Mouse (Mus musculus): ENCODE results near the gene Pa2g4. TPM values are rescaled to one million over a fixed set of nuclear protein-coding genes. Genes with fewer than 3 reads are reported as not detected.

Gene Pa2g4
- polyA plus RNA-seq, 1 experiment from 2014 or later: 262 TPM

DNA sequence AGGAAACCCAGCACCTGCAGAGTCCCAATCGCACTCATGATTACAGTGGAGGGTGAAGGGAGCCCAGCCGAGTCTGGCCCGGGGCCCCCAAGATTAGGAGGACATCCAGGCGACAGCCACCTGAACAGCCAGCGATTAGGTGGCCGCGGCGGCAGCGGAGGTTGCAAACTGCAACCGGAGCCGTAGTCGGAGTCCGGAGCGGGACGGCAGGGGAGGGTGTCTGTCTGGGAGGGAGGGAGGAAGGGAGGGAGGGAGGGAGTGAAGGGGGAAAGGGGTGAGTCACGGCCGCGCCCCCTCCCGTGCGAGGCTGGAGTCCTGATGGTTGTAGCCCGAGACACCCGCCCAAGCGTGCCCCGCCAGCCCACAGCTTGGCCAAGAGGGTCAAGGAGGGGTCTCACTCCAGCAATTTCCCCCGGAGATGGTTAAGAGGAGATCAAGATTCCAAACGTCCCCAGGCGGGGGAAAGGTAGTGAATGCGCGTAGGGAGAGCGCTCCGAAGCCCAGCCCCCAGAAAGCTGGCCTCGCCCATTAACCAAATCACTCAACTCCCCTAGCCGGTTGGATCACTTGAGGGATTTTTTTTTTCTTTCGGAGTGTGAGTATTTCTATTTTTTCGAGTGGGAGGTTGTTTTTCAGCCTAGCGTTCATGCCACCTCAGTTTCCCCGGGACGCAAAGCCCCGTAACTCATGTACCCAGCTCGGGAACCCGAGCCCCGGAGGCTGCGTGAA lies 23.8 kb upstream of the Pa2g4 start, which contains the start of gene Erbb3:
Erbb3 (minus strand) TSS at position 189 of the 729 bp plus-strand sequence.
- WGBS: under 1% methylated on average over 43 of the region's 43 CpGs
- no peaks in the 10 kb centered on the region for H3K36me3 ChIP-seq
- peak; percentile 55 for DNase-seq (ENCODE audit: low spot score)
- H3K9me3 ChIP-seq (replicated peaks): no peaks in the 10 kb centered on the region
- H3K27ac ChIP-seq (replicated peaks): peak within 1 kb of the TSS; percentile 77
- H3K4me1 ChIP-seq: peaks cover 28% of the 10 kb centered on the region
- peak within 1 kb of the TSS; percentile 78 for H3K4me3 ChIP-seq
- peaks cover 52% of the 10 kb centered on the region for H3K27me3 ChIP-seq (ENCODE audit: low read depth, poor library complexity, severe bottlenecking)

DNA sequence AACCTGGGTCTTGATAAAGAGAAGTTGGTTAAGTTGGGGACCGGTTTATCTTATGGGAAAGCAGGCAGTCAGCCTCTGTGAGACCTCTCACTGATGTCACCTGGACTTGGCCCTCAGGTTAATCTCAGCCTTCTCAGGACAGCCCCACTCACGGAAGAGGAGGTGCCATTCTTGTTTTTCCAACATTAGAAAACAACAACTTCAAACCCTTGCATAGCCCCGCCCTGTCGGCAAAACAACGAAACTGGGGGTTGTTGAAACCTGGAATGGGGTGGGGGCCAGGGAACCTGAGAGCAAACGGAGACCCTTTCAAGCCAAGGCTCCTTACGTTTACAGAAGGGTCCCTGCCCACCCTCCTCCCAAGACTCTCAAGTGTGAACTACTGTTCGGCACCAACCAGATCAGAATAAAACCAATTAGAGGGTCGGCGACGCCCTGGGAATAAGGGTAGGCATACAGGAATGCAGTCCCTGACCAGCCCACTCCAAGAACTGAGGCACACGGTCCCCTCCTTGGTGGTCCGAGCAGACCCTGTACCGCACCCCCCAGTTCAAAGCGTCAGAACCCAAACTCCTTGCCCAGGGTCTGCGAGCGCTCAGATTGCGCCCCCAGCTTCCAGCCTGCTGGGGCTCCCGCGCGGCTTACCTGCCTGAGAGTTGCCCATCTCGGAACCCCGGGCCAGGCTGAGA lies 23.1 kb upstream of the Pa2g4 start:
- Histone ChIP-seq H3K4me3 (peak overlapping the region; percentile 78), H3K36me3 (no peaks in the 10 kb centered on the region), H3K9me3 (replicated peaks) (no peaks in the 10 kb centered on the region), H3K27ac (replicated peaks) (no peak overlapping the region), H3K27me3 (ENCODE audit: low read depth, poor library complexity, severe bottlenecking) (peaks cover 59% of the 10 kb centered on the region), H3K4me1 (peaks cover 29% of the 10 kb centered on the region)
- DNase-seq (ENCODE audit: low spot score): peak; percentile 26
- WGBS: 3% methylated on average over 23 of the region's 23 CpGs

DNA sequence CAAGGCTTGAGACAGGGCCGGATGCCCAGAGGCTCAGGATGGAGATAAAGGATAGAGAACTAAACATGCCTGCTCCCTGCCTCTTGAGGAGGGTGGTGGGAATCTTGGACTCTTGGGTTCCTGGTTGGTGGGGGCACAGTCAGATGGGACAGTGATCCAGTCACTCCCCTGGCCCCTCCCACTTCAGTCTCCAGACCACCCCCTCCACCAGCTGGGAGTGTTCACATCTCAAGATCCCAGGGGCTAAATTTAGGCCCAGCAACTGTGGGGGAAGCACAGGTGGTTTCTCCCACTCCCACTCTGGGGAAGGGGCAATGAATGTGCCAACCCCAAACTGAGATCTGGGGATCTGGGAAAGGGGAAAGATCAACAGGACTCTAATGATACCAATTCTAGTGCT lies 22.3 kb upstream of the Pa2g4 start:
- no peaks in the 10 kb centered on the region for H3K36me3 ChIP-seq

DNA sequence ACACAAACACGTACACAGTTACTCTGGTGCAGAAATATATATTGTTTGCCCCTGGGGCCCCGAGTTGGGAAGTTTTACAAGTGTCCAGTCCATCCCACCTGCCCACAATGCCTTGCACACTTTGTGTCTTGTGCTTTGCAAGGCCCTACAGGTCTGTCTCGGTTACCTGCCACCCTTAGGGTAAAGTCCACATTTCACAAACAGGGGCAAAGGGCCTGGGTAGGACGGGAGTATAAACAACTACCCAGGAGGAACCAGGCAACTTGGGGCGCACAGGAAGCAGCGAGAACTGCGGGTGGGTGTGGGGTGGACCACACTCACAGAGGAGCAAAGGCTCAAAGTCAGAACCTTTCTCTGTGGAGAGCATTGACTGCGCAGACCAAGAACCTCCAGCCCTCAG lies 21.9 kb upstream of the Pa2g4 start:
- Histone ChIP-seq H3K27me3 (ENCODE audit: low read depth, poor library complexity, severe bottlenecking) (peaks cover 72% of the 10 kb centered on the region), H3K4me3 (no peak overlapping the region), H3K27ac (replicated peaks) (no peak overlapping the region)

More for the DNA sequence above, 22.3 kb upstream of the Pa2g4 start:
- no peak for DNase-seq (ENCODE audit: low spot score)
- WGBS: 21% methylated on average over 1 of the region's 1 CpGs
- Histone ChIP-seq H3K4me3 (no peak overlapping the region), H3K4me1 (peaks cover 37% of the 10 kb centered on the region), H3K27me3 (ENCODE audit: low read depth, poor library complexity, severe bottlenecking) (peaks cover 67% of the 10 kb centered on the region), H3K27ac (replicated peaks) (no peak overlapping the region), H3K9me3 (replicated peaks) (no peaks in the 10 kb centered on the region)

DNA sequence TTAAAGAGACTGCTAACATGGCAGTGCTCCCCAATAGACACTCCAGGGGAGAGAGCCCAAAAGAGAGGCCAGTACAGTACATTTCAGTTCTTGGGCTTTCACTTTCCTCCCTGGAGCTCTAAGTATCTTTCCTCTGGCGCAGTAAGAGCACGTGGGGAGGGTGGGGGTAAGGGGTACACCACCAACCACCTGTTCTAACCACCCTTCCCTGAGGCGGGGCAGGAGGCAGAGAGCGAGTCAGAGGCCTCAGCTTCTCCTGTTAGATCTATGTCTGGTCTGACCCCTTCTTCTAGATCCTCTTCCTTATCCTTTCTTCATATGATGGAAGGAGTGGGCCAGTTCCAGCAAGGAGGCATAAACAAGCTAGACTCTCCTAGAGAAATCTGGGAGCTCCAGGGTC lies 21.3 kb upstream of the Pa2g4 start:
- Histone ChIP-seq H3K4me3 (no peak overlapping the region), H3K9me3 (replicated peaks) (no peaks in the 10 kb centered on the region), H3K36me3 (no peaks in the 10 kb centered on the region), H3K27me3 (ENCODE audit: low read depth, poor library complexity, severe bottlenecking) (peaks cover 75% of the 10 kb centered on the region), H3K27ac (replicated peaks) (no peak overlapping the region), H3K4me1 (peaks cover 37% of the 10 kb centered on the region)
- no peak for DNase-seq (ENCODE audit: low spot score)
- WGBS: 53% methylated on average over 4 of the region's 4 CpGs

More for the DNA sequence above, 21.9 kb upstream of the Pa2g4 start:
- Histone ChIP-seq H3K36me3 (no peaks in the 10 kb centered on the region), H3K9me3 (replicated peaks) (no peaks in the 10 kb centered on the region), H3K4me1 (peaks cover 37% of the 10 kb centered on the region)
- no peak for DNase-seq (ENCODE audit: low spot score)
- 55% methylated on average over 8 of the region's 8 CpGs for WGBS

DNA sequence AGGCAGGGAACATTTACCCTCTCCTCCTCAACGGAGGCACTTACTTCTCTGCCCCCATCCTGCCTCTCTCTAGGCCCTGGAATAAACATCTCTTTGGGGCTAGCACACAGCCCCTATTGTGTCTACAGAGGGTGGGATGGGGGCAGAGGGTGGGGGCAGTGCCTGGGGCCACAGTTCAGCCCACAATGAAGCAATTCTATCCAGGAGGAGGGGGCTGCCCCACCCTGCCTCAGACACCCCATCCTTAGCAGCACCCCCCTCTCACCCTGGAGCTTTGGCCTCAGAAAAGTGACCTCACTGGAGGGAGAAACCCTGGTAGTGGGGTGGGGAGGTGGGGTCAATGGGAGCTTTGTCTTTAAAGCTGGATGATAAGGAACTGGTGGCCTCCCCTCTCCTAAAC lies 20.8 kb upstream of the Pa2g4 start:
- no peak for DNase-seq (ENCODE audit: low spot score)
- Histone ChIP-seq H3K4me3 (no peak overlapping the region), H3K4me1 (peaks cover 37% of the 10 kb centered on the region), H3K27me3 (ENCODE audit: low read depth, poor library complexity, severe bottlenecking) (peaks cover 75% of the 10 kb centered on the region), H3K36me3 (no peaks in the 10 kb centered on the region), H3K9me3 (replicated peaks) (no peaks in the 10 kb centered on the region), H3K27ac (replicated peaks) (no peak overlapping the region)
- 17% methylated on average over 1 of the region's 1 CpGs for WGBS

DNA sequence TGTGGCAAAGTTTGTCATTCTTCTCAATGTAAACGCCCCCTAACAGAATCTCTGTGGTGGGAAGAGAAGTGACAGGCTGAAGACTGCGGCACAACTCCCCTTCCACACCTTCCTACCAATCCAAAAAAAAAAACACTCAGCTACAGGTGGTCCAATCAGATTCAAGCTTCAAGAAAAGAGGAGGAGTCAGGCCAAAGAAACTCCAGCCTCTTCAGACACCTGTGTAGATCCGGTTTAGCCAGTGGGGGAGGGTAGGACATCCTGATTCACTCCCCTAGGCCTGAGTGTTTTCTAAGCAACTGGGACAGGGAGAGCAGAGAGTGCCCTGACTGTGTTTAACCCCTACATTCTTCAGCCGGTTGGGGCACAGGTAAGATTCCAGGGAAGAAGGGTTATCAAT lies 18.6 kb upstream of the Pa2g4 start:
- no peak overlapping the region for H3K4me3 ChIP-seq
- H3K27me3 ChIP-seq (ENCODE audit: low read depth, poor library complexity, severe bottlenecking): peaks cover 70% of the 10 kb centered on the region
- no peaks in the 10 kb centered on the region for H3K9me3 ChIP-seq (replicated peaks)
- peaks cover 24% of the 10 kb centered on the region for H3K4me1 ChIP-seq
- H3K36me3 ChIP-seq: no peaks in the 10 kb centered on the region
- WGBS: 14% methylated on average over 4 of the region's 4 CpGs
- H3K27ac ChIP-seq (replicated peaks): no peak overlapping the region
- no peak for DNase-seq (ENCODE audit: low spot score)

DNA sequence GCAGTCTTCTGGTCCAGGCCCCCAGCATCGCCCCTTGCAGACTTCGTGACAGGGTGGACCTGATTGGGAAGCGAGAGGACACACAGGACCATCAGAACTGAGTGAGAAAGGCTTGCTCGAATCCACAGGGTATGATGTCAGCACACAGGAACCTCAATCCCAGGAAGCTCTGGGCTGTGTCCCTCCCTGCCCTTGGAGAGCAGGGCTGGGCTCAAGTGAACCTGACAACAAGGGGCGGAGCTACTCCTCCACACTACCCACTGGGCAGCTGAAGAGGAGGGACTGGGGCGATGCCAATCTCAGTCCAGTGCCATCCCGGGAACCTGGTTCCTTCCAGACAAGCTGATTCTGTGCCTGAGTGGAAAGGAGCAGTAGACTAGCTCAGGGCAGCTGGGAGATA lies 17.9 kb upstream of the Pa2g4 start:
- H3K4me1 ChIP-seq: peaks cover 18% of the 10 kb centered on the region
- H3K9me3 ChIP-seq (replicated peaks): no peaks in the 10 kb centered on the region
- H3K4me3 ChIP-seq: no peak overlapping the region
- H3K27ac ChIP-seq (replicated peaks): no peak overlapping the region
- WGBS: 23% methylated on average over 7 of the region's 7 CpGs
- no peaks in the 10 kb centered on the region for H3K36me3 ChIP-seq
- no peak for DNase-seq (ENCODE audit: low spot score)
- H3K27me3 ChIP-seq (ENCODE audit: low read depth, poor library complexity, severe bottlenecking): peaks cover 62% of the 10 kb centered on the region

DNA sequence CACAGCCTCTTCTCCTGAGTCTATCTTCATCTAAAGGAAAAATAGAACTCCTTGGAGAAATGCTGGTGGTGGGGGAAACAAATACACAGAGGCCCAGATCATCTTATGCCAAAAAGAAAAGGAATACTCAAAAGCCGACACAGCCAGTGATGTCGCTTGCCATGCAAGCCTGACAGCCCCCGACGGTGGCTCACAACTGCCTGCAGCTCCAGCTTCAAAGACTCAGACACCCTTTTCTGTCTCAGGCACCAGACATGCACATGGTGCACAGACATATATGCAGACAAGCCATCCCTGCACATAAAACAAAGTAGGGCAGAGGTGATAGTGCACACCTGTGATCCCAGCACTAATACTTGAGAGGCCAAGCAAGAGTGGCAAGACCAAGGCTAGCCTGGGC lies 13.9 kb upstream of the Pa2g4 start:
- Histone ChIP-seq H3K4me1 (peaks cover 9% of the 10 kb centered on the region; the same call in 1 of the 2 replicates), H3K9me3 (replicated peaks) (no peaks in the 10 kb centered on the region), H3K27ac (replicated peaks) (no peak overlapping the region), H3K4me3 (no peak overlapping the region), H3K36me3 (no peaks in the 10 kb centered on the region), H3K27me3 (ENCODE audit: low read depth, poor library complexity, severe bottlenecking) (peaks cover 23% of the 10 kb centered on the region)
- WGBS: 87% methylated on average over 4 of the region's 4 CpGs
- no peak for DNase-seq (ENCODE audit: low spot score)

DNA sequence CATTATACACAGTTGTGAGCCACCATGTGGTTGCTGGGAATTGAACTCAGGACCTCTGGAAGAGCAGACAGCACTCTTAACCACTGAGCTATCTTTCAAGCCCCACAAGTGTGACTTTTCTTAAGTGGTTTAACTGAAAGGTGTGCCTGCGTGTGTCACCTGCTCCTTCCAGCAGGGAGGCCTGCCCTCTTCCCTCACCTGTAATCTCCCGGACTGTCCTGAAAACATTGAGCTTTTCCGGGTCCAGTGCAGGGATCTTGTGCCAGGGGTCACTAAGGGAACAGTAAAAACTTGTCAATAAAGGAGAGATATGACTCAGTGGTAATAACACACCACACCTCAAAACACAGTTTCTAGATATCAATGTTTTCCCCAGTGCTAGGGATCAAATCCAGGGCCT lies 13.5 kb upstream of the Pa2g4 start:
- WGBS: 90% methylated on average over 3 of the region's 3 CpGs
- no peak overlapping the region for H3K4me3 ChIP-seq
- no peak for DNase-seq (ENCODE audit: low spot score)
- peaks cover 9% of the 10 kb centered on the region; the same call in 1 of the 2 replicates for H3K4me1 ChIP-seq
- no peak overlapping the region for H3K27ac ChIP-seq (replicated peaks)
- peaks cover 19% of the 10 kb centered on the region for H3K27me3 ChIP-seq (ENCODE audit: low read depth, poor library complexity, severe bottlenecking)
- H3K9me3 ChIP-seq (replicated peaks): no peaks in the 10 kb centered on the region
- no peaks in the 10 kb centered on the region for H3K36me3 ChIP-seq

DNA sequence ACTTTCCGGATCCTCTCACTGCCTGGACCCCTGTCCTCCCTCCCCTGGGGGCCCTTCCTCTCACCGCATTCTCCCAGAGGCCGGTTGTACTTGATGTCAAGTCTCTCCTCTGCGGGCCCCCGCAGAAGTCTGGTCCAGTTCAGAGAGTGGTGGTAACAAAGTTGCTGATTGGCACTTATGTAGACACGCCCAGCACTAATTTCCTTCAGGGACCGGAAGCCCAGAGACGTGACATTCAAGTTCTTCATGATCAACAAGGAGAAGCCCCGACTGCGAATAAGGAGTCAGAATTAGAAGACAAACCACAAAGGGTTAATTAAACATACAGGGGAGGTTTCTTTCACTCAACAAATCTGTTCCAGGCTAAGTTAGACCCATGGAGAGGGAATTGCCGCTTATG lies 12.5 kb upstream of the Pa2g4 start:
- H3K27ac ChIP-seq (replicated peaks): no peak overlapping the region
- peaks cover 9% of the 10 kb centered on the region; the same call in 1 of the 2 replicates for H3K27me3 ChIP-seq (ENCODE audit: low read depth, poor library complexity, severe bottlenecking)
- H3K36me3 ChIP-seq: no peaks in the 10 kb centered on the region
- H3K4me3 ChIP-seq: no peak overlapping the region
- no peaks in the 10 kb centered on the region for H3K9me3 ChIP-seq (replicated peaks)
- no peak for DNase-seq (ENCODE audit: low spot score)
- WGBS: 79% methylated on average over 11 of the region's 11 CpGs
- peaks cover 1% of the 10 kb centered on the region; the same call in 1 of the 2 replicates for H3K4me1 ChIP-seq

DNA sequence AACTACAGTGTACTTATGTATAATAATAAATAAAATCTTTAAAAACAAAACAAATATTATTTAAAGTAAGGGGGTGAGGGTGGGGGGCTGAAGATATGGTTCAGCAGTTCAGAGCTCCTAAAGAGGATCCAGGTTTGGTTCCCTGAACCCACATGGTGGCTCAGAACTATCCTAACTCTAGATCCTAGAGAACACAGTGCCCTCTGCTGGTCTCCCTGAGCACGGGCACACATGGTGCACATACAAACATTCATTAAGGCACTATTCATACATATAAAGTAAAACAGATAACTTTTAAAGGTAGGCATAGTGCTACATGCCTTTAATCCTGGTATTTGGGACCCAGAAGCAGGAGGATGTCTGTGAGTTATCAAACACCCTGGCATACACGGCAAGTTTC lies 9.3 kb upstream of the Pa2g4 start:
- Histone ChIP-seq H3K27me3 (ENCODE audit: low read depth, poor library complexity, severe bottlenecking) (no peaks in the 10 kb centered on the region), H3K9me3 (replicated peaks) (no peaks in the 10 kb centered on the region), H3K4me1 (no peaks in the 10 kb centered on the region), H3K4me3 (no peak overlapping the region), H3K36me3 (no peaks in the 10 kb centered on the region), H3K27ac (replicated peaks) (no peak overlapping the region)
- DNase-seq (ENCODE audit: low spot score): no peak
- WGBS: 96% methylated on average over 2 of the region's 2 CpGs

DNA sequence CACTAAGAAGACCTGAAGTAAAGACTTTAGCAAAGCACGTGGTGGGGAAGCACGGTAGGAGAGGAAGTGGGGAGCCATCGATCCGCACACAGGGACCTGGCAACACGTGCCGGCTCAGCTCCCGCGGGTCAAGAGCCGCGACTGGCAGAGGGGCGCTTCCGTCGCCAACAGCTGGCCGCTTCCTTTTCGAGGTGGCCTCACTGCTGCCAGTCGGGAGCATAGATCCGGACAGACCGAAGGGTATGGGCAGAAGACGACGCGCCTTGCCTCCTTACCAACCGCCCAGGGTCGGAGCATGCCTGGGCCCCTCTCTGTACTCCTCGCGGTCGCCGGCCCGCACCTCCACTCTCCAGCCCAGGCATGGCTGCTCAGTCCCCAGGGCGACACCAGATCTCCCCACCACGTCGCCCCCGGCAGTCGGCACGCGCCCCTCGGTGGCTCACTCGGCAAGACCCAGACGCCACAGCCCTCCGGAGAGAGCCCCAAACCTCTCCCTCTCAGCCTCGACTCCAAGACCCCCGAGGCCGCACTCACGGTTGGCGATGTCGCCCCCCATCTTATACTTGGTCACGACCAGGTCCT lies 490 bp downstream of the Pa2g4 start:
- no peaks in the 10 kb centered on the region for H3K27me3 ChIP-seq (ENCODE audit: low read depth, poor library complexity, severe bottlenecking)
- peaks cover 37% of the 10 kb centered on the region for H3K36me3 ChIP-seq
- H3K4me3 ChIP-seq: peak overlapping the region; percentile 65
- under 1% methylated on average over 46 of the region's 46 CpGs for WGBS
- H3K27ac ChIP-seq (replicated peaks): peak overlapping the region; percentile 86
- no peak for DNase-seq (ENCODE audit: low spot score)
- no peaks in the 10 kb centered on the region for H3K9me3 ChIP-seq (replicated peaks)
- H3K4me1 ChIP-seq: peaks cover 27% of the 10 kb centered on the region
